Mouse (Mus musculus): ENCODE measurements around the gene Smc1b. TPM values are rescaled to one million over a fixed set of nuclear protein-coding genes. Genes with fewer than 3 reads are reported as not detected.
"Not testable (repeated sequence)": the region's sequence is repeated elsewhere in the genome, so short reads cannot be mapped to it uniquely, and the experiment has no call there.

The Smc1b gene
- polyA plus RNA-seq, 1 experiment = 0.06 TPM

DNA sequence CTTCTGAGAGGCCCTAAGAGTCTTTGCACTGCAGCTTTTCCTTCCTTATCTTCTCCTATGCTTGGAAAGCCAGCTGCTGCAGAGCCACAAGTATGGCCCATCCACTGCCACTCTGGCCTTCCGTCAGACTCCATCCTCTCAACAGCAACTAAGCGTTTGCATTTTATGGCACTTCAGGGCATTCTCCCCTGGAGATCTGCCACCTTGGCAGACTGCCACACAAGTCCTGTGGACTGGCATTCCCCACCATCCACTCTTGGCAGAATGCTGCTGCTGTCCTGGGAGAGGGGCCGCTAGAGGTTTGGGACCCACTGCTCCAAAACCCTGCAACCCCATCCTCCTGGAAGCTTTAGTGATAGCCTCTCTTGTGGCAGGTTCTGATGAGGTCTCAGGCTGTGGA, 99.9 kb downstream of the Smc1b start:
- no peak for TF ChIP-seq POLR2A (IDR thresholded peaks at IDR 0.05; ENCODE audit: extremely low read depth, insufficient read depth, low read length)
- no peak for TF ChIP-seq CTCF (IDR thresholded peaks at IDR 0.05; ENCODE audit: extremely low read depth, insufficient read depth, low read length)

DNA sequence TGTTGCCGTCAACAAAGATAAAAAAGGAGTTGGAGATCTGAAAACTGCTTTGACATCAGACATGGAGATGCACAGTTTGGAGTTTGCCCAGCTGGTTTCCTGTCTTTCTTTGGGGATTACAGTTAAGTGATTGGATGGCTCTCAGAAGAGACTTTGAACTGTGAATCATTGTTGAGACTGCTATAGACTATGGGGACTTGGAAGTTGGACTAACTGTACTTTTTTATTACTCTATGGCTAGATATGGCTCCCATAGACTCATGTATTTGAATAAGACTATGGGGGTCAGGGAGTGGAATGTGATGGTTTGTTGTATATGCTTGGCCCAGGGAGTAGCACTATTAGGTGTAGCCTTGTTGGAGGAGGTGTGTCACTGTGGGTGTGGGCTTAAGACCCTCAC, 101.1 kb downstream of the Smc1b start:
- not testable (repeated sequence) for H3K4me3 ChIP-seq (ENCODE audit: insufficient read depth, low read length); H3K4me1 ChIP-seq (ENCODE audit: control insufficient read depth, insufficient read depth, low read length); H3K27ac ChIP-seq (ENCODE audit: insufficient read depth, low read length)

More for the DNA sequence above, 99.9 kb downstream of the Smc1b start:
- Histone ChIP-seq H3K27ac (ENCODE audit: insufficient read depth, low read length) (no peak overlapping the region), H3K4me1 (ENCODE audit: control insufficient read depth, insufficient read depth, low read length) (no peaks in the 10 kb centered on the region), H3K4me3 (ENCODE audit: insufficient read depth, low read length) (no peak overlapping the region)

DNA sequence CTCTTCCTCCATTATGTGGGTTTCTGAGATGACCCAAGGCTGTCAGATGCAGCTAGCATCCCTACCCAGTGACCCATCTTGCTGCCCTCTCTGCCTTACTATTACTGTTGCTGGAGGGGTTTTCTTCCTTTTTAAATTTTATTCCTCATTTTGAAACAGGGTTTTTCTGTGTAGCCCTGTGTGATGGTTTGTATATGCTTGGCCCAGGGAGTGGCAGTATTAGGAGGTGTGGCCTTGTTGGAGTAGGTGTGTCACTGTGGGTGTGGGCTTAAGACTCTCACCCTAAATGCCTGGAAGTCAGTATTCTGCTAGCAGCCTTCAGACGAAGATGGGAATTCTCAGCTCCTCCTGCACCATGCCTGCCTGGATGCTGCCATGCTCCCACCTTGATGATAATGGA, 103.1 kb downstream of the Smc1b start, which contains the start of gene Fam118a:
Gene Fam118a (plus strand): TSS at position 301 of the 400 bp plus-strand sequence.
- not testable (repeated sequence) for H3K4me1 ChIP-seq (ENCODE audit: control insufficient read depth, insufficient read depth, low read length); H3K27ac ChIP-seq (ENCODE audit: insufficient read depth, low read length); H3K4me3 ChIP-seq (ENCODE audit: insufficient read depth, low read length)

DNA sequence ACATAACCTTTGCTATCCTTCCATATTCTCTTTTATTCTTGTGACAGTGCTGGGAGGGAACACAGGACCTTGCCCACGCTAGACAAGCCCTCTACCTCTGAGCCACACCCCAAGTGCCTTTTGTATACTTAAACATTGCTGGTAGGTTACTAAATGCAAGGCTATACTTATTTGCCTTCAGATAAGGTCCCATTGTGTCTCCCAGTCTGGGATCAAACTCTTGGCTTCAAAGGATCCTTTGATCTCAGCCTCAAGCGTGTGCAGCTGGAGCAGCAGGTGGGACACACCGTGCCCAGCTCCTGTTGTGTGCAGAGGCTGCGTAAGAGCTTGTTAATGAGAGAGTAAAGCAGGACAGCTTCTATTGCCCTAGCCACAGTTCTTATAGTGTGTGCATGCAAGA, 104.0 kb downstream of the Smc1b start:
- Histone ChIP-seq H3K4me3 (ENCODE audit: insufficient read depth, low read length) (no peak overlapping the region), H3K4me1 (ENCODE audit: control insufficient read depth, insufficient read depth, low read length) (no peaks in the 10 kb centered on the region), H3K27ac (ENCODE audit: insufficient read depth, low read length) (no peak overlapping the region)
- no peak for TF ChIP-seq CTCF (IDR thresholded peaks at IDR 0.05; ENCODE audit: extremely low read depth, insufficient read depth, low read length)

DNA sequence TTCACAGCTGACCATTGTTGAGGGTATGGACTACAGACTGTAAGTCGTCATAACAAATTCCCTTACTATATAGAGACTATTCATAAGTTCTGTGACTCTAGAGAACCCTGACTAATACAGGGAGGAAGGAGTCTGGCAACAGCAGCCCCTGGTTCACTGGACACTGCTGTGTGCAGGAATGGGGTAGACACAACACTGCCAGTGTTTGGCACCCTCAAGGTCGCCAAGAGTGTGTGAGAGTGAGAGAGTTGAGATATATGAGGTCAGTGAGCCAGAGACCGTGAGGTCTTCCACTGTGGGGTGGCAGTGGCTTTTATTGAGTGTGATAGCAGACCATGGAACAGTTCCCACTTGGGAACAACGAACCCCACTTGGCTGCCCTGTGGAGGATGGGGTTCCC, 105.6 kb downstream of the Smc1b start:
- Histone ChIP-seq H3K4me1 (ENCODE audit: control insufficient read depth, insufficient read depth, low read length) (no peaks in the 10 kb centered on the region), H3K27ac (ENCODE audit: insufficient read depth, low read length) (no peak overlapping the region), H3K4me3 (ENCODE audit: insufficient read depth, low read length) (no peak overlapping the region)
- TF ChIP-seq CTCF (IDR thresholded peaks at IDR 0.05; ENCODE audit: extremely low read depth, insufficient read depth, low read length) = no peak

DNA sequence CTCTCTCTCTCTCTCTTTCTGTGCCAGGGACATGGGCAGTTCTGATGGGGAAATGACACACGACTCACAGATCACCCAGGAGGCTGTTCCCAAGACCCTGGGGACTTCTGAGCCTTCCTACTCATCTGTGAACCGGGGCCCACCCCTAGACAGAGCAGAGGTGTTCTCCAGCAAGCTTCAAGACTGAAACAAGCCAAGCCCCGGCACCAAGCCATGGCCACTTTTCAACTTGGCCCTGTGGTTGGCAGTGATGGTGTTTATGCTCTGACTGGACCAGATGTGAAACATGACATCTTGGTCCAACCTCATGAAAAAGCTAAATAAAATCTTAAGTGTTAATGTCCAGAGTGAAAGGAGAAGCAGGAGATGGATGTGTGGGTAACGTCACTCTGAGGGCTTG, 109.6 kb downstream of the Smc1b start:
- H3K4me1 ChIP-seq (ENCODE audit: control insufficient read depth, insufficient read depth, low read length) = no peaks in the 10 kb centered on the region

DNA sequence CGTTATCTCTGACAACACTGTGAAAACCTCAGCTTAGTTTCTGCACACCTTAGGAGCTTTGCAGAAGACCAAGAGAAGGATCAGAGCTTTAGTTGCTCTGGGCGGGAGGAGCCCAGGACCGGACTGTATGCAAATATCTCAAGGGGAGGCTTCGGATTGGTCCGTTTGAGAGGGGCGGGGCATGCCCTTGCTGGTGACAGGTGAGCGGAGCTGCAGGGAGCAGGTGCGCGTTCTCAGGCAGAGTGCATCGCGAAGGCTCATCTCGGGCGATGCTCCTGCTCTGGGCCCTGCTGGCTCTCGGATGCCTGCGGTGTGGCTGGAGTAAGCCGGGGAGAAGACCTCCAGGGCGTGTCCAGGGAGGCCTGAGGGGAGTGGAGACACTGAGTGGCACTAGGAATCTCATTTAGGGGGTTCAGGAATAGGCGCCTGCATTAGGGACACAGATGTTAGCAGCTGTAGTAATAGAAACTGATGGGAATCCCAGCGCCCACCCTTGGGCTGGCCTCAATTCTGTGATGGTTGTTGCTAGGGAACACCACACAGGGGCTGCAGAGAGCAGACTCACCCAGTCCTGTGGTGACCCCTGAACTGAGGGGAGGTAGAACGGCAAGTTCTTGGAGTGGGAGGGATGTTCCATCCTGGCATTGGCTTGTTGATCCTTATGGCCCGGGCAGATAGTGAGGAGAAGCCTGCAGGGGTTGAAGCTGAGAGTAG, 114.7 kb downstream of the Smc1b start, which contains the start of gene Upk3a:
Gene Upk3a (plus strand): TSS at position 191 of the 714 bp plus-strand sequence.
- Histone ChIP-seq H3K27ac (ENCODE audit: insufficient read depth, low read length) (no peak within 1 kb of the TSS), H3K4me1 (ENCODE audit: control insufficient read depth, insufficient read depth, low read length) (peaks cover 2% of the 10 kb centered on the region), H3K4me3 (ENCODE audit: insufficient read depth, low read length) (no peak within 1 kb of the TSS)
- TF ChIP-seq CTCF (IDR thresholded peaks at IDR 0.05; ENCODE audit: extremely low read depth, insufficient read depth, low read length) = no peak
- TF ChIP-seq POLR2A (IDR thresholded peaks at IDR 0.05; ENCODE audit: extremely low read depth, insufficient read depth, low read length) = no peak

More for the DNA sequence above, 109.6 kb downstream of the Smc1b start:
- TF ChIP-seq CTCF (IDR thresholded peaks at IDR 0.05; ENCODE audit: extremely low read depth, insufficient read depth, low read length) (no peak), POLR2A (IDR thresholded peaks at IDR 0.05; ENCODE audit: extremely low read depth, insufficient read depth, low read length) (no peak)
- H3K4me3 ChIP-seq (ENCODE audit: insufficient read depth, low read length) = no peak overlapping the region
- no peak overlapping the region for H3K27ac ChIP-seq (ENCODE audit: insufficient read depth, low read length)

DNA sequence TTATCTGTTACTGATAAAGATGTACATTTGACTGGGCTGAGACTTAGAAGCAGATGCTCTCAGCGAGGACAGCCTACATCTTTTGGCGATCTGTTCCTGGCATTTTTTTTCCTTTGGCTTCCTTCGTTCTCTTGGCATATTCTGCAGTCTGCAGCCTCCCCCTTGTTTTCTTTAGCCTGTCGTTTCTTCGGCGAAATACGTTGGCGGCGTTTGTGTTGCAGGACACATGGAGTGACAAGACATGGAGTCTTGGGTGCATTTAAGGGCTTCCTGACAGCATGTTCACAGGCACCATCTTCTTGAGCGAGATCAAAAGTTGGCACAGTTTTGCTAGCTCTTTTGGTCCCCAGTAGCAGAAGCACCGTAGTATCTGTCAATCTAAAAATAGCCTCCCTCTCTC, 116.0 kb downstream of the Smc1b start:
- H3K4me3 ChIP-seq (ENCODE audit: insufficient read depth, low read length) = no peak overlapping the region
- H3K27ac ChIP-seq (ENCODE audit: insufficient read depth, low read length) = no peak overlapping the region
- peaks cover 2% of the 10 kb centered on the region for H3K4me1 ChIP-seq (ENCODE audit: control insufficient read depth, insufficient read depth, low read length)
- TF ChIP-seq CTCF (IDR thresholded peaks at IDR 0.05; ENCODE audit: extremely low read depth, insufficient read depth, low read length) (no peak), POLR2A (IDR thresholded peaks at IDR 0.05; ENCODE audit: extremely low read depth, insufficient read depth, low read length) (no peak)

Other genes starting within 250 kb of the Smc1b start
- gene Gm29666, start 211.9 kb downstream of the Smc1b start, polyA plus RNA-seq (2012; rRNA removed) = 2.1 and 2.6 TPM in 2 replicates
- gene Nup50, start 208.6 kb downstream of the Smc1b start, polyA plus RNA-seq (2012; rRNA removed) = 13.3 and 13.7 TPM in 2 replicates
- gene 5031439G07Rik, start 143.4 kb downstream of the Smc1b start, polyA plus RNA-seq (2012; rRNA removed) = 69.1 and 69.7 TPM in 2 replicates
- 0.19 TPM in 2 replicates for gene Upk3a, start 114.8 kb downstream of the Smc1b start, polyA plus RNA-seq (2012; rRNA removed)
- 14.2 and 17.6 TPM in 2 replicates for gene Fam118a, start 103.0 kb downstream of the Smc1b start, polyA plus RNA-seq (2012; rRNA removed)
- 0.29 TPM in 1 of 2 replicates, not detected in the other for gene Ribc2, start 114 bp upstream of the Smc1b start, polyA plus RNA-seq (2012; rRNA removed)
- 8.7 and 10.9 TPM in 2 replicates for gene Fbln1, start 74.0 kb upstream of the Smc1b start, polyA plus RNA-seq (2012; rRNA removed)
- 221 and 234 TPM in 2 replicates for gene Atxn10, start 204.3 kb upstream of the Smc1b start, polyA plus RNA-seq (2012; rRNA removed)